Mouse (Mus musculus) right cerebral cortex, postnatal 14 days (tissue): ENCODE measurements around the gene Olfr1100.

Experiments
- DNase-seq: peaks from one replicate; pipeline ENCODE4 v3.0.0; 2022

The Olfr1100 gene

GRCm38 (mm10) chr2:86979854-86980253 is at the start of gene Olfr1100:
TSS of gene Olfr1100 (minus strand) at chr2:86979954.
- no peak for DNase-seq

- no peak for DNase-seq
Observed at GRCm38 (mm10) chr2:87026980-87027379, 47.2 kb upstream of the Olfr1100 start, which contains the start of gene Olfr1104. TSS of gene Olfr1104 (minus strand) at chr2:87027080.

GRCm38 (mm10) chr2:86998098-86998497 is 18.3 kb upstream of the Olfr1100 start, which contains the start of gene Olfr1102:
TSS of gene Olfr1102 (plus strand) at chr2:86998398.
- no peak for DNase-seq

- DNase-seq = no peak
Observed at GRCm38 (mm10) chr2:86991121-86991520, 11.4 kb upstream of the Olfr1100 start, which contains the start of gene Olfr1101. TSS of gene Olfr1101 (minus strand) at chr2:86991221.

- DNase-seq = no peak
Observed at GRCm38 (mm10) chr2:86960593-86960992, 19.2 kb downstream of the Olfr1100 start, which contains the start of gene Olfr1099. TSS of gene Olfr1099 (minus strand) at chr2:86960693.

GRCm38 (mm10) chr2:86926557-86926956 is 53.2 kb downstream of the Olfr1100 start:
- no peak for DNase-seq
